Mouse (Mus musculus) limb, embryonic 12.5 days (tissue): ENCODE data around the gene Ift43. TPM values are rescaled to one million over a fixed set of nuclear protein-coding genes. Genes with fewer than 3 reads are reported as not detected.
A peak's percentile ranks its signal among the peaks of the same experiment; 100 is the strongest.

Experiments used
- ATAC-seq: fragments of 200-750 bp; cut with Nextera tagmentation; 2 replicates; pipeline ENCODE4 v1.8.0; 2017; ENCODE audit warnings: low read depth, moderate TSS enrichment; ENCODE audit not compliant: insufficient number of reproducible peaks, insufficient read depth, low FRiP score, low TSS enrichment
- H3K27ac ChIP-seq: fragments of 300-500 bp; sonication (generic); 2 replicates; pipeline ENCODE4 v1.5.1; 2016; ENCODE audit warnings: mild to moderate bottlenecking, moderate library complexity
- H3K27me3 ChIP-seq: fragments of 300-500 bp; sonication (generic); 2 replicates; pipeline ENCODE4 v1.6.1; 2016; ENCODE audit warnings: mild to moderate bottlenecking, moderate library complexity
- H3K36me3 ChIP-seq: fragments of 300-500 bp; sonication (generic); 2 replicates; pipeline ENCODE4 v1.6.1; 2016; ENCODE audit warnings: mild to moderate bottlenecking, moderate library complexity
- H3K4me1 ChIP-seq: fragments of 300-500 bp; sonication (generic); replicated peaks from 2 replicates; pipeline ENCODE4 v1.6.1; 2016
- H3K4me2 ChIP-seq: fragments of 300-500 bp; sonication (generic); 2 replicates; pipeline ENCODE4 v1.6.1; 2016; ENCODE audit warnings: mild to moderate bottlenecking, moderate library complexity
- H3K4me3 ChIP-seq: fragments of 300-500 bp; sonication (generic); replicated peaks from 2 replicates; pipeline ENCODE4 v1.5.1; 2016; ENCODE audit warnings: mild to moderate bottlenecking
- H3K9ac ChIP-seq: fragments of 300-500 bp; sonication (generic); replicated peaks from 2 replicates; pipeline ENCODE4 v1.6.1; 2016; ENCODE audit warnings: mild to moderate bottlenecking, moderate library complexity
- H3K9me3 ChIP-seq: fragments of 300-500 bp; sonication (generic); 2 replicates; pipeline ENCODE4 v1.6.1; 2016; ENCODE audit warnings: mild to moderate bottlenecking, moderate library complexity
- WGBS: fragments of 180-500 bp; shearing (Covaris S2); methylation state at CpG from one replicate; pipeline ENCODE4 v1.1.7; 2016; 5-methylcytosine and 5-hydroxymethylcytosine counted together
- polyA plus RNA-seq: library from polyadenylated mRNA; unstranded; fragments of >200 nt; fragmentation: Nextera tagmentation; extraction: Ambion mirVana; gene quantifications from 2 replicates; pipeline ENCODE4 v1.2.1, GENCODE M21; 2016

Ift43 gene
- polyA plus RNA-seq, 1 experiment from 2014 or later = 84.1 TPM

GRCm38 (mm10) chr12:86102686-86103085 lies 20.3 kb downstream of the Ift43 start:
- peaks cover 20% of the 10 kb centered on the region for H3K4me1 ChIP-seq
- ATAC-seq = no peak
- H3K4me2 ChIP-seq = no peak overlapping the region
- H3K27me3 ChIP-seq = no peaks in the 10 kb centered on the region
- H3K27ac ChIP-seq = peak overlapping the region; percentile 64; the same call in 1 of the 2 replicates
- no peak overlapping the region for H3K9ac ChIP-seq
- no peaks in the 10 kb centered on the region for H3K9me3 ChIP-seq
- WGBS = 75% methylated on average over 8 of the region's 8 CpGs
- H3K36me3 ChIP-seq = no peaks in the 10 kb centered on the region
- H3K4me3 ChIP-seq = no peak overlapping the region

- Histone ChIP-seq H3K4me1 (peaks cover 20% of the 10 kb centered on the region), H3K36me3 (no peaks in the 10 kb centered on the region), H3K27me3 (no peaks in the 10 kb centered on the region), H3K4me3 (no peak overlapping the region), H3K4me2 (no peak overlapping the region), H3K27ac (no peak overlapping the region), H3K9ac (no peak overlapping the region), H3K9me3 (no peaks in the 10 kb centered on the region)
- ATAC-seq = no peak
- 85% methylated on average over 11 of the region's 11 CpGs for WGBS
These were observed 21.1 kb downstream of the Ift43 start for GRCm38 (mm10) chr12:86103391-86103790.

GRCm38 (mm10) chr12:86103852-86104251 lies 21.5 kb downstream of the Ift43 start:
- H3K4me3 ChIP-seq = no peak overlapping the region
- peaks cover 20% of the 10 kb centered on the region for H3K4me1 ChIP-seq
- no peaks in the 10 kb centered on the region for H3K36me3 ChIP-seq
- ATAC-seq = no peak
- no peak overlapping the region for H3K27ac ChIP-seq
- H3K9me3 ChIP-seq = no peaks in the 10 kb centered on the region
- 69% methylated on average over 8 of the region's 8 CpGs for WGBS
- H3K9ac ChIP-seq = no peak overlapping the region
- H3K27me3 ChIP-seq = no peaks in the 10 kb centered on the region
- H3K4me2 ChIP-seq = no peak overlapping the region

GRCm38 (mm10) chr12:86104297-86104696 lies 22.0 kb downstream of the Ift43 start:
- 79% methylated on average over 11 of the region's 11 CpGs for WGBS

GRCm38 (mm10) chr12:86105546-86105945 lies 23.2 kb downstream of the Ift43 start:
- 85% methylated on average over 9 of the region's 10 CpGs for WGBS
- Histone ChIP-seq H3K36me3 (no peaks in the 10 kb centered on the region), H3K9me3 (no peaks in the 10 kb centered on the region), H3K9ac (no peak overlapping the region), H3K4me1 (peaks cover 19% of the 10 kb centered on the region), H3K27ac (no peak overlapping the region), H3K27me3 (no peaks in the 10 kb centered on the region), H3K4me2 (no peak overlapping the region), H3K4me3 (no peak overlapping the region)
- no peak for ATAC-seq

More at GRCm38 (mm10) chr12:86104297-86104696, 22.0 kb downstream of the Ift43 start:
- H3K4me3 ChIP-seq = no peak overlapping the region
- H3K27ac ChIP-seq = no peak overlapping the region
- H3K4me2 ChIP-seq = no peak overlapping the region
- H3K9ac ChIP-seq = no peak overlapping the region
- peaks cover 20% of the 10 kb centered on the region for H3K4me1 ChIP-seq
- no peaks in the 10 kb centered on the region for H3K27me3 ChIP-seq
- H3K9me3 ChIP-seq = no peaks in the 10 kb centered on the region
- H3K36me3 ChIP-seq = no peaks in the 10 kb centered on the region
- no peak for ATAC-seq

DNA sequence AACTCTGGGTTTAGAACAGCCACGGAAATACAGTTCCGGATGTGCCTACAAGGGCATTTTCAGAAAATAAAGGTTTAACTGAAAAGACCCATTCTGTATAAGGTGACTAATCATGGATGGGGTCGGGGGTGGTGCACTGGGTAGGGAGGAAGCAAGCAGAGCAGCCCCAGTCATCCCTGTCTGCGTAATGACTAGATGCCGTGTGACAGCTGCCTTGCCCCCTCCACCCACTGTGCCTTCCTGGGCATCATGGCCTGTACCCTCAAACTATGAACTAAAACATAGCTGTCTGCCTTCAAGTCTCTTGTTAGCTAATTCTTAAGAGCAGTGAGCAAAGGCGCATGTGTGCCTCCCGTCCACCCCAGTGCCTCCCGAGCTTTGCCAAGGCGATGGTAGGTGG lies 23.7 kb downstream of the Ift43 start:
- Histone ChIP-seq H3K4me3 (no peak overlapping the region), H3K27ac (no peak overlapping the region), H3K9ac (no peak overlapping the region), H3K9me3 (no peaks in the 10 kb centered on the region), H3K36me3 (no peaks in the 10 kb centered on the region), H3K4me2 (no peak overlapping the region), H3K27me3 (no peaks in the 10 kb centered on the region), H3K4me1 (peaks cover 14% of the 10 kb centered on the region)
- WGBS = 92% methylated on average over 9 of the region's 9 CpGs
- no peak for ATAC-seq

- Histone ChIP-seq H3K4me1 (peaks cover 7% of the 10 kb centered on the region), H3K27ac (no peak overlapping the region), H3K27me3 (no peaks in the 10 kb centered on the region), H3K9ac (no peak overlapping the region), H3K36me3 (peaks cover 5% of the 10 kb centered on the region; the same call in 1 of the 2 replicates), H3K4me2 (no peak overlapping the region), H3K9me3 (no peaks in the 10 kb centered on the region), H3K4me3 (no peak overlapping the region)
- 74% methylated on average over 7 of the region's 7 CpGs for WGBS
- ATAC-seq = no peak
These were observed 25.3 kb downstream of the Ift43 start for GRCm38 (mm10) chr12:86107645-86108044.

DNA sequence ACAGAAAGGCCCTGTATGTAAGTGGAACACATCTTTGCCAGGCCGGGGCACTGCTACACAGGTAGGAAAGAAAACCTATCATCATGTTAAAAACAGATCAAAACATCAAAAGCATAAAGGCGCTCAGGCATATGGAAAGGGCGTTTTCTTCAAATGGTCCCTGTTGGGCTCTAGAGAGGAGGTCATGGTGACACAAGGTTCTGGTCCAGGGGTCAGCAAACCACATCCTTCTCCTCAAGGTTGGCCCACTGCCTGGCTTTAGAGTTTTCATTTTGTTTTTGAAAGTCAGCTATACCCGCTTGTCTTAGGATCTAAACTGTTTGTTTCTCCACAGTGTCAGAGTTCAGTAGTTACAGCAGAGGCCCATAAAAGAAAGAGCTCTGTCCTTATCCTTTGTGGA lies 27.2 kb downstream of the Ift43 start:
- H3K9me3 ChIP-seq = no peaks in the 10 kb centered on the region
- H3K4me3 ChIP-seq = no peak overlapping the region
- no peaks in the 10 kb centered on the region for H3K27me3 ChIP-seq
- peaks cover 7% of the 10 kb centered on the region; the same call in 1 of the 2 replicates for H3K36me3 ChIP-seq
- H3K4me2 ChIP-seq = no peak overlapping the region
- H3K9ac ChIP-seq = no peak overlapping the region
- H3K4me1 ChIP-seq = no peaks in the 10 kb centered on the region
- no peak for ATAC-seq
- WGBS = 86% methylated on average over 4 of the region's 4 CpGs
- H3K27ac ChIP-seq = no peak overlapping the region

DNA sequence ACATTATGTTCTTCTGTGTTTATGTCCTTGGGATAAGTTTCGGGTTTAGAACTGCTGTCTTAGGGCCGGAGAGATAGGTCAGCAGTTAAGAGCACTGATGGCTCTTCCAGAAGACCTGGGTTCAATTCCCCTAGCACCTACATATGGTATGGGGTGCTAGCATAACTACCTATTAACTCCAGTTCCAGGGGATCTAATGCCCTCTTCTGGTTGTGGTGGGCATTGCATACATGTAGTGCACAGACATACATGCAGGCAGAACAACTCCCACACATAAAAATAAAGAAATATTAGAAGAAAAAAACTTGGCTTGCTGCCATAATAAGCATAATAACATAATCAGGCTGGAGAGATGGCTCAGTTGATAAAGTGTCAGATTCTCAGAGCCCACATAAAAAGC lies 28.3 kb downstream of the Ift43 start:
- H3K4me3 ChIP-seq = no peak overlapping the region
- ATAC-seq = no peak
- no peak overlapping the region for H3K27ac ChIP-seq
- H3K4me1 ChIP-seq = no peaks in the 10 kb centered on the region; the same call in 1 of the 2 replicates
- H3K4me2 ChIP-seq = no peak overlapping the region
- H3K9ac ChIP-seq = no peak overlapping the region
- H3K27me3 ChIP-seq = no peaks in the 10 kb centered on the region
- no peaks in the 10 kb centered on the region for H3K9me3 ChIP-seq
- 94% methylated on average over 2 of the region's 2 CpGs for WGBS
- peaks cover 7% of the 10 kb centered on the region; the same call in 1 of the 2 replicates for H3K36me3 ChIP-seq

DNA sequence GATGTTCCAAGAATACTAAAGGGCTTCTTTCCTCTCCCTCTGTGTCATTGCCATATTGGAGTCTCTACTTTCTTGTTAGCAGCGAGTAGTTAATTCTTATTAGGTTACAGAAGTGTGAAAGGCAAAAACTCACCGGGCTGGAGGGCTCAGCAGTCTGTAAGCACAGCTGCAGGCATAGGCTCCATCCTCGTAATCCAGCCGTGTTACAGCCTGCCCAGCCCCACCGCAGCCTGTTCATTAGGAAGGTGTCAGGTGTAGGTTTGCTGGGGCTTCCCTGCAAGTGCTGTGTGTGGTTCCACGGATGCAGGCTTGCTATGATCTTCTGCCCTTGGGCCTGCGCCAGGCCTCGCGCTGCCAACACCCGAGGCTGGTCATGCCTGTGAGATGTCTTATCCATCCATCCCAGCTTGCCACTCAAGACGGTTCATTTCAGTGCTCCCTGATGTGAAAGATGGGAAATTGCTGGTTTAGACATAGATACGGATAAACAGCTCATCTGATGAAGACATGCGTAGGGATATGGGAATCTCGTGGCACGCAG lies 34.0 kb downstream of the Ift43 start:
- Histone ChIP-seq H3K36me3 (peaks cover 7% of the 10 kb centered on the region; the same call in 1 of the 2 replicates), H3K27ac (no peak overlapping the region)
- WGBS = 70% methylated on average over 15 of the region's 15 CpGs

DNA sequence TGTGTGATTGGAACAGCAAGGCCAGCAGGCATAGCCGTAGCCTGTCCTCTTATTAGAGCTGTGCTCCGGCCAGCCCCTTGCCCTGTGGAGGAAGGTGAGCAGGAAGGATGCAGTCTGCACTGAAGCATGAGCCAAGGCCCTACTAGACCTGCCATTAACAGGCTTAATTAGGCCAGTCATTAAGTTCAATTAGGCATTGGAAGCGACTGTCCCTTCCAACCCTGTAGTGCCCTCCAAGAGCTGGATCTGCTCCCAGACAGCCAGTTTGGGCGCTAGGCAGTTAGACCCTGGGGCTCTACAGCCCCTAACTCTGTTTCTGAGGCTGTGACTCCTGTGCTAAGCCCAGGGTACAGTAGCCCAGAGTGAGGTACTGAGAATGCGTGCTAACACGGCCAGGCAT lies 41.7 kb downstream of the Ift43 start:
- 69% methylated on average over 6 of the region's 6 CpGs for WGBS
- no peak overlapping the region for H3K9ac ChIP-seq
- no peaks in the 10 kb centered on the region for H3K36me3 ChIP-seq
- no peak overlapping the region for H3K4me3 ChIP-seq
- no peaks in the 10 kb centered on the region for H3K27me3 ChIP-seq
- no peak overlapping the region for H3K27ac ChIP-seq
- H3K9me3 ChIP-seq = no peaks in the 10 kb centered on the region
- ATAC-seq = no peak
- H3K4me1 ChIP-seq = peaks cover 4% of the 10 kb centered on the region; the same call in 1 of the 2 replicates
- H3K4me2 ChIP-seq = no peak overlapping the region

More for the DNA sequence above, 34.0 kb downstream of the Ift43 start:
- Histone ChIP-seq H3K4me1 (no peaks in the 10 kb centered on the region; the same call in 1 of the 2 replicates), H3K9ac (no peak overlapping the region), H3K4me2 (no peak overlapping the region), H3K9me3 (no peaks in the 10 kb centered on the region), H3K27me3 (no peaks in the 10 kb centered on the region), H3K4me3 (no peak overlapping the region)
- ATAC-seq = no peak

- Histone ChIP-seq H3K9ac (no peak overlapping the region), H3K4me3 (no peak overlapping the region), H3K9me3 (no peaks in the 10 kb centered on the region), H3K27me3 (no peaks in the 10 kb centered on the region), H3K4me1 (peaks cover 19% of the 10 kb centered on the region), H3K27ac (no peak overlapping the region), H3K4me2 (no peak overlapping the region), H3K36me3 (no peaks in the 10 kb centered on the region)
- no peak for ATAC-seq
- 77% methylated on average over 6 of the region's 6 CpGs for WGBS
These were observed 45.8 kb downstream of the Ift43 start for GRCm38 (mm10) chr12:86128122-86128521.
